Mouse (Mus musculus) MEL (cell line): ENCODE measurements at regions not wholly inside any gene's neighbourhood (a gene's known extent, or its start where the extent isn't known, plus 50 kb on each side); places are given as distances from the start of the nearest gene placed in this dataset.
A peak's percentile ranks its signal among the peaks of the same experiment; 100 is the strongest.
"Not testable (repeated sequence)": the region's sequence is repeated elsewhere in the genome, so short reads cannot be mapped to it uniquely, and the experiment has no call there.

ENCODE experiments used
- DNase-seq: peaks from one replicate; pipeline ENCODE4 v3.0.0; 2011; ENCODE audit warnings: low read depth, low spot score
- H3K27ac ChIP-seq: 2 replicates; pipeline ENCODE4 v1.5.1; 2012; ENCODE audit warnings: low read depth, mild to moderate bottlenecking, control low read depth, low read length, moderate library complexity; ENCODE audit not compliant: control insufficient read depth
- H3K27me3 ChIP-seq, 2 experiments: fragments of 150-350 bp in 1 of 2; sonication (generic) in 1 of 2; 2 replicates each; pipeline ENCODE4 v1.6.1; 2012; ENCODE audit warnings: low read length in 2 of 2, mild to moderate bottlenecking in 2 of 2, improper control_type of control experiment in 1 of 2, moderate library complexity in 1 of 2; ENCODE audit not compliant: insufficient read depth in 2 of 2, control insufficient read depth in 1 of 2
- H3K36me3 ChIP-seq, 2 experiments: 2 replicates each; pipeline ENCODE4 v1.6.1; 2012 to 2014; ENCODE audit warnings: low read length in 2 of 2, improper control_type of control experiment in 1 of 2, inconsistent platforms in 1 of 2, mild to moderate bottlenecking in 1 of 2; ENCODE audit not compliant: insufficient read depth in 2 of 2, control insufficient read depth in 1 of 2
- H3K4me1 ChIP-seq, 2 experiments: fragments of 150-350 bp in 1 of 2; sonication (generic) in 1 of 2; 2 replicates each; pipeline ENCODE4 v1.6.1; 2012; ENCODE audit warnings: low read length in 2 of 2, improper control_type of control experiment in 1 of 2, mild to moderate bottlenecking in 1 of 2; ENCODE audit not compliant: insufficient read depth in 2 of 2, control insufficient read depth in 1 of 2
- H3K4me3 ChIP-seq, 2 experiments: fragments of 150-350 bp in 1 of 2; sonication (generic) in 1 of 2; 2 replicates each; pipeline ENCODE4 v1.5.1; 2012; ENCODE audit warnings: low read depth in 2 of 2, low read length in 2 of 2, mild to moderate bottlenecking in 2 of 2, moderate library complexity in 2 of 2, control low read depth in 1 of 2, improper control_type of control experiment in 1 of 2; ENCODE audit not compliant: control insufficient read depth in 1 of 2, insufficient read depth in 1 of 2
- H3K79me2 ChIP-seq: 2 replicates; pipeline ENCODE4 v1.6.1; 2012; ENCODE audit warnings: mild to moderate bottlenecking, low read length, moderate library complexity; ENCODE audit not compliant: control insufficient read depth, poor library complexity, insufficient read depth
- H3K9ac ChIP-seq: 2 replicates; pipeline ENCODE4 v1.6.1; 2012; ENCODE audit warnings: low read depth, mild to moderate bottlenecking, control low read depth, low read length, moderate library complexity; ENCODE audit not compliant: control insufficient read depth, poor library complexity, severe bottlenecking
- H3K9me3 ChIP-seq: fragments of 150-350 bp; sonication (generic); replicated peaks from 2 replicates; pipeline ENCODE4 v1.6.1; 2012; ENCODE audit warnings: mild to moderate bottlenecking, low read length, improper control_type of control experiment, moderate library complexity; ENCODE audit not compliant: insufficient read depth
- BHLHE40 ChIP-seq: IDR thresholded peaks from 2 replicates; pipeline ENCODE4 v1.6.1; 2012; ENCODE audit warnings: low read depth, mild to moderate bottlenecking, inconsistent platforms, low read length, improper control_type of control experiment, borderline replicate concordance
- GATA1 ChIP-seq: IDR thresholded peaks from 2 replicates; pipeline ENCODE4 v1.6.1; 2011; ENCODE audit warnings: low read depth, low read length, improper control_type of control experiment
- HCFC1 ChIP-seq: IDR thresholded peaks from 2 replicates; pipeline ENCODE4 v1.6.1; 2012; ENCODE audit warnings: low read depth, mild to moderate bottlenecking, inconsistent platforms, low read length, improper control_type of control experiment, moderate library complexity
- MAFK ChIP-seq: IDR thresholded peaks from 2 replicates; pipeline ENCODE4 v1.6.1; 2011; ENCODE audit warnings: low read depth, mild to moderate bottlenecking, low read length, improper control_type of control experiment, borderline replicate concordance
- MEF2A ChIP-seq: IDR thresholded peaks from 2 replicates; pipeline ENCODE4 v1.6.1; 2014; ENCODE audit warnings: low read depth, mild to moderate bottlenecking, inconsistent platforms, low read length, improper control_type of control experiment; ENCODE audit not compliant: poor library complexity, insufficient replicate concordance, severe bottlenecking; ENCODE audit errors: extremely low read depth
- MXI1 ChIP-seq: IDR thresholded peaks from 2 replicates; pipeline ENCODE4 v1.6.1; 2011; ENCODE audit warnings: mild to moderate bottlenecking, low read depth, low read length, improper control_type of control experiment
- NRF1 ChIP-seq: IDR thresholded peaks from 2 replicates; pipeline ENCODE4 v1.6.1; 2014; ENCODE audit warnings: low read depth, mild to moderate bottlenecking, inconsistent platforms, low read length, improper control_type of control experiment, moderate library complexity; ENCODE audit not compliant: poor library complexity, insufficient read depth, severe bottlenecking
- RCOR1 ChIP-seq: IDR thresholded peaks from 2 replicates; pipeline ENCODE4 v1.6.1; 2012; ENCODE audit warnings: low read depth, mild to moderate bottlenecking, inconsistent platforms, low read length, improper control_type of control experiment
- SIN3A ChIP-seq: IDR thresholded peaks from 2 replicates; pipeline ENCODE4 v1.6.1; 2012; ENCODE audit warnings: low read length, improper control_type of control experiment, inconsistent platforms
- SMC3 ChIP-seq: IDR thresholded peaks from 2 replicates; pipeline ENCODE4 v1.6.1; 2011; ENCODE audit warnings: low read depth, low read length, improper control_type of control experiment
- USF1 ChIP-seq: IDR thresholded peaks from 2 replicates; pipeline ENCODE4 v1.6.1; 2014; ENCODE audit warnings: low read depth, mild to moderate bottlenecking, inconsistent platforms, low read length, improper control_type of control experiment, moderate library complexity
- USF2 ChIP-seq, 2 experiments: IDR thresholded peaks; 2 replicates each; pipeline ENCODE4 v1.6.1; 2011 to 2012; ENCODE audit warnings: improper control_type of control experiment in 2 of 2, low read length in 2 of 2, borderline replicate concordance in 1 of 2, inconsistent platforms in 1 of 2, low read depth in 1 of 2, mild to moderate bottlenecking in 1 of 2; ENCODE audit not compliant: insufficient read depth in 1 of 2
- ZKSCAN1 ChIP-seq: IDR thresholded peaks from 2 replicates; pipeline ENCODE4 v1.6.1; 2012; ENCODE audit warnings: low read depth, mild to moderate bottlenecking, inconsistent platforms, low read length, improper control_type of control experiment, moderate library complexity
- ZNF384 ChIP-seq: IDR thresholded peaks from 2 replicates; pipeline ENCODE4 v1.6.1; 2012; ENCODE audit warnings: low read depth, mild to moderate bottlenecking, inconsistent platforms, low read length, improper control_type of control experiment

DNA sequence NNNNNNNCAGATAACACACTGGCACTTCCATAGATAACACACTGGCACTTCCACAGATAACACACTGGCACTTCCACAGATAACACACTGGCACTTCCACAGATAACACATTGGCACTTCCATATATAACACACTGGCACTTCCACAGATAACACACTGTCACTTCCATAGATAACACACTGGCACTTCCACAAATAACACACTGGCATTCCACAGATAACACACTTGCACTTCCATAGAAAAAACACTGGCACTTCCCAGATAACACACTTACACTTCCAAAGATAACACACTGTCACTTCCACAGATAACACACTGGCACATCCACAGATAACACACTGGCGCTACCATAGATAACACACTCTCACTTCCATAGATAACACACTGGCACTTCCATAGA lies 105.7 kb upstream of the Afdn start:
- not testable (repeated sequence) for H3K9me3 ChIP-seq, H3K27ac ChIP-seq, H3K79me2 ChIP-seq, H3K36me3 ChIP-seq, H3K9ac ChIP-seq, H3K27me3 ChIP-seq, H3K4me1 ChIP-seq, H3K4me3 ChIP-seq
- DNase-seq = peak; percentile 3

DNA sequence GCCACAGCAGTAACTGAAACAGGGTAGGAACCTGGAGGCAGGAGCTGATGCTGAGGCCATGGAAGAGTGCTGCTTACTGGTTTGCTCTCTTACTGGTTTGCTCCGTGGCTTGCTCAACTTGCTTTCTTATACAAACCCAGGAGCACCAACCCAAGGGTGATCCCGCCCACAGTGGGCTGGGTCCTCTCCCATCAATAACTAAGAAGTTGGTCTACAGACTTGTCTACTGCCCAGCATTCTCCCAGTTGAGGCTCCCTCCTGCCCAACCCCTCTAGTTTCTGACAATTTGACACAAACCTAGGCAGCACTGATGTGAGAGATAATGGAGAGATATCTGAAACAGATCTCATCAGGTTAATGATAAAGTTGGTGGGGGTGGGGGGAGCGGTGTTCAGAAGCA lies 104.3 kb upstream of the Afdn start:
- Histone ChIP-seq H3K9ac (no peak overlapping the region), H3K9me3 (no peaks in the 10 kb centered on the region), H3K4me1 (no peaks in the 10 kb centered on the region), H3K27me3 (no peaks in the 10 kb centered on the region), H3K36me3 (no peaks in the 10 kb centered on the region), H3K4me3 (no peak overlapping the region), H3K79me2 (no peaks in the 10 kb centered on the region), H3K27ac (no peak overlapping the region)
- DNase-seq = no peak
- no peak for TF ChIP-seq MEF2A
- TF ChIP-seq RCOR1 = no peak

DNA sequence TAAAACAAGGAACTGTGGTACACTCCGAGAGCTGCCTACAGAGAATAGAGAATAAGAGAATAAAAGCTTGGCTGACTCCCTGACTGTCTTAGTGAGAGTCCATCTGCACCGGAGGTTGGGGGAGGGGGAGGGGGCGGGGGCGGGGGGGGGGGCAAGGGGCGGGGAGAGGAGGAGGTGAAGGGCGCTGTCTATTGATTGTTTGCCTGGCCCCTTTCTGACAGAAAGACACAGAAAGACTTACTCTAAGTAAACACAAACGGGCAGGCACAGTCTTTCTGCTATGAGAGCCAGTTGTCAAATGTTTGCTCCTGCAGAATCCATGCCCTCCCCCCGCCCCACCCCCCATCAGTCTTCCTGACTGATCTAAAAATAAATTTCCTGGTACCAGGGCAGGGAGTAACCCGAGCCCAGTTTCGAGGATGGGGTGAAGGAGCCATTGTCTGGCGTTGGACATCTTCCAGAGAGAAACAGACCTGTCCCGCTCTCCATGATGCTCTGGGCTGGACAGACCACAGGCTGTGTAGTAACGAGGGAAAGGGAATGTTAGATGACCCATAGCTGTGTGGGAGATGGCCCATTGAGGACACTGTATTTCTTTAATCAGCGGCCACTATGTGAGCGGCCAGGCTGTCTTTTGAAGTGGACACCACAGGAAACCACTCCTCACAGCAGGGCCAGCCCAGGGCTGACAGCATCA lies 103.7 kb upstream of the Afdn start:
- no peaks in the 10 kb centered on the region for H3K79me2 ChIP-seq
- H3K27ac ChIP-seq = no peak overlapping the region
- TF ChIP-seq USF2 (IDR thresholded peaks at IDR 0.05; ENCODE audit: borderline replicate concordance in 1 of 2, insufficient read depth in 1 of 2, low read depth in 1 of 2, low read length in 2 of 2) = no peak
- no peak for TF ChIP-seq GATA1
- no peak for TF ChIP-seq SMC3
- no peak for TF ChIP-seq BHLHE40
- no peak for TF ChIP-seq USF1
- TF ChIP-seq MXI1 = no peak
- no peak for TF ChIP-seq SIN3A
- no peak for TF ChIP-seq NRF1
- no peak for TF ChIP-seq HCFC1
- TF ChIP-seq MAFK = no peak
- TF ChIP-seq ZKSCAN1 = no peak
- no peak for TF ChIP-seq ZNF384
- TF ChIP-seq, all 39 proteins: peak for 0

More for the DNA sequence above, 103.7 kb upstream of the Afdn start:
- no peaks in the 10 kb centered on the region for H3K36me3 ChIP-seq
- H3K4me3 ChIP-seq = no peak overlapping the region
- no peak for DNase-seq
- no peaks in the 10 kb centered on the region for H3K9me3 ChIP-seq
- no peaks in the 10 kb centered on the region; a peak in 1 of 4 replicates for H3K27me3 ChIP-seq
- no peaks in the 10 kb centered on the region for H3K4me1 ChIP-seq
- H3K9ac ChIP-seq = no peak overlapping the region
